Mouse (Mus musculus) intestine, embryonic 14.5 days (tissue): Measurements from ENCODE around the gene Ercc2. TPM values are rescaled to one million over a fixed set of nuclear protein-coding genes. Genes with fewer than 3 reads are reported as not detected.

Source experiments
- ATAC-seq: fragments of 200-750 bp; cut with Nextera tagmentation; replicated peaks from 2 replicates; pipeline ENCODE4 v1.8.0; 2017; ENCODE audit warnings: low read depth, moderate number of reproducible peaks, moderate TSS enrichment, moderate library complexity; ENCODE audit not compliant: low FRiP score, low TSS enrichment
- DNase-seq: peaks from one replicate; pipeline ENCODE4 v3.0.0-alpha.2; 2018; ENCODE audit warnings: low spot score
- H3K27ac ChIP-seq: fragments of 300-500 bp; sonication (generic); 2 replicates; pipeline ENCODE4 v1.5.1; 2014; ENCODE audit warnings: low read depth, mild to moderate bottlenecking, control low read depth
- H3K27me3 ChIP-seq: fragments of 300-500 bp; sonication (generic); replicated peaks from 2 replicates; pipeline ENCODE4 v1.6.1; 2014; ENCODE audit warnings: low read length, control low read depth; ENCODE audit not compliant: control insufficient read depth, insufficient read depth
- H3K36me3 ChIP-seq: fragments of 300-500 bp; sonication (generic); 2 replicates; pipeline ENCODE4 v1.6.1; 2014; ENCODE audit warnings: low read length, control low read depth; ENCODE audit not compliant: control insufficient read depth, insufficient read depth
- H3K4me1 ChIP-seq: fragments of 300-500 bp; sonication (generic); replicated peaks from 2 replicates; pipeline ENCODE4 v1.6.1; 2014; ENCODE audit warnings: low read length, control low read depth, mixed read lengths; ENCODE audit not compliant: control insufficient read depth, insufficient read depth
- H3K4me2 ChIP-seq: fragments of 300-500 bp; sonication (generic); 2 replicates; pipeline ENCODE4 v1.6.1; 2014; ENCODE audit warnings: low read length
- H3K4me3 ChIP-seq: fragments of 300-500 bp; sonication (generic); 2 replicates; pipeline ENCODE4 v1.5.1; 2014; ENCODE audit warnings: low read depth, low read length, control low read depth, mixed read lengths
- H3K9ac ChIP-seq: fragments of 300-500 bp; sonication (generic); 2 replicates; pipeline ENCODE4 v1.6.1; 2014; ENCODE audit warnings: mild to moderate bottlenecking, low read length
- H3K9me3 ChIP-seq: fragments of 300-500 bp; sonication (generic); 2 replicates; pipeline ENCODE4 v1.6.1; 2016; ENCODE audit warnings: low read length, control low read depth; ENCODE audit not compliant: control insufficient read depth
- WGBS: fragments of 180-500 bp; shearing (Covaris S2); extraction: QIAGEN DNeasy Blood & Tissue Kit; methylation state at CpG from one replicate; pipeline ENCODE4 v1.1.7; 2014; 5-methylcytosine and 5-hydroxymethylcytosine counted together
- polyA plus RNA-seq: library from polyadenylated mRNA; unstranded; fragments of >200 nt; fragmentation: Nextera tagmentation; extraction: Ambion mirVana; gene quantifications from 2 replicates; pipeline ENCODE4 v1.2.1, GENCODE M21; 2014

The Ercc2 gene
- polyA plus RNA-seq, 1 experiment from 2014 or later: 11.3 TPM

- 64% methylated on average over 4 of the region's 4 CpGs for whole genome bisulfite sequencing
- no peaks in the 10 kb centered on the region; the same call in 1 of the 2 replicates for H3K4me1 ChIP-seq
Measured at GRCm38 (mm10) chr7:19424051-19424450, 42.2 kb downstream of the Ercc2 start.

DNA sequence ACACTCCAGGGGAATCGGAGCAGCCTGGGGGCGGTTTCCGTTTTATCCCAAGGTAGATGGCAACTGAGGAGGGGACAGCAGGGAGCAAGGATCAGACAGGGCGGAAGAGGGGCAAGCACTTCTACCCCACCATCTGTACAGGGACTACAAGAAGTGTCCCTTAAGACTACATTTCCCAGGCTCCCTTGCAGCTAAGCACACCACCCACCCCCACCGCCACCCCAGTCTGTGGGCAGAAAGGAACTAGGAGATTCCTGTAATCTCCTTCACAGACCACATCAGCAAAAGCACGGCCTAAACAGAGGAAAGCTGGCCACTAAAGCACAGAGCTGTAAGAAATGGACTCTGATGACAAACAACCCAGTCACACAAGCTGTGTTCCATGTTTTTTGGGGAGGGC, 44.5 kb downstream of the Ercc2 start:
- Histone ChIP-seq H3K4me3 (no peak overlapping the region), H3K27me3 (peaks cover 9% of the 10 kb centered on the region), H3K9ac (no peak overlapping the region), H3K27ac (no peak overlapping the region), H3K4me1 (no peaks in the 10 kb centered on the region), H3K36me3 (peaks cover 68% of the 10 kb centered on the region), H3K4me2 (no peak overlapping the region), H3K9me3 (no peaks in the 10 kb centered on the region)
- DNase-seq (no peak), ATAC-seq (no peak)
- 81% methylated on average over 6 of the region's 6 CpGs for WGBS

More at GRCm38 (mm10) chr7:19424051-19424450, 42.2 kb downstream of the Ercc2 start:
- H3K9me3 ChIP-seq: no peaks in the 10 kb centered on the region
- H3K27ac ChIP-seq: no peak overlapping the region
- DNase-seq: no peak
- peaks cover 45% of the 10 kb centered on the region for H3K36me3 ChIP-seq
- no peak overlapping the region for H3K4me3 ChIP-seq
- peaks cover 31% of the 10 kb centered on the region for H3K27me3 ChIP-seq
- no peak overlapping the region for H3K9ac ChIP-seq
- ATAC-seq: no peak
- H3K4me2 ChIP-seq: no peak overlapping the region

- no peak for ATAC-seq
- Histone ChIP-seq H3K27me3 (peaks cover 4% of the 10 kb centered on the region; the same call in 1 of the 2 replicates), H3K4me3 (no peak overlapping the region), H3K4me2 (no peak overlapping the region), H3K36me3 (peaks cover 74% of the 10 kb centered on the region), H3K4me1 (no peaks in the 10 kb centered on the region), H3K9ac (no peak overlapping the region), H3K27ac (no peak overlapping the region), H3K9me3 (no peaks in the 10 kb centered on the region)
- DNase-seq: no peak
- WGBS: 92% methylated on average over 6 of the region's 6 CpGs
Measured at GRCm38 (mm10) chr7:19426888-19427287, 45.1 kb downstream of the Ercc2 start.

- Histone ChIP-seq H3K4me2 (no peak overlapping the region), H3K27me3 (no peaks in the 10 kb centered on the region), H3K9ac (no peak overlapping the region), H3K4me1 (no peaks in the 10 kb centered on the region), H3K9me3 (no peaks in the 10 kb centered on the region), H3K36me3 (peaks cover 86% of the 10 kb centered on the region), H3K27ac (no peak overlapping the region), H3K4me3 (no peak overlapping the region)
- ATAC-seq (no peak), DNase-seq (no peak)
- 77% methylated on average over 15 of the region's 15 CpGs for WGBS
Measured at GRCm38 (mm10) chr7:19427999-19428650, 46.3 kb downstream of the Ercc2 start.

DNA sequence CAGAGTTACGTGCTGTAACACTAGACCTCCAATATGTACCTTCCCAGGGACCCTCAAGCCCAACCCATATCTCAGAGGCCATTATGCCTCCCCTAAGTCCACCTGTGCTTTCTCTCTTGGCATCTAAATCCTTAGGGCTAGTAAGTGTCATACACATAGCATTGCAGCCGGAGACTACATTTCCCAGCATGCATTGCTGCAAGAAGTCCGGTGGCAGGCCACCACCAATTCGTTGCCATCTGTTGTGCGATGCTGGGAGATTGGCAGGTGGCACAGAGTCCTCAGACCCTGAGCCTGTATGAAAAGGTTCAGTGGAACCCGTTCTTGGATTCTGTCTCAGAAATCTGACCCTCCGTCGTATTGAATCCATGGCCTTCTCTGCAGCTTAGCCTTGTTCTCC, 47.9 kb downstream of the Ercc2 start:
- Histone ChIP-seq H3K27me3 (no peaks in the 10 kb centered on the region), H3K4me3 (no peak overlapping the region), H3K4me1 (no peaks in the 10 kb centered on the region), H3K27ac (no peak overlapping the region), H3K9me3 (no peaks in the 10 kb centered on the region), H3K36me3 (peaks cover 100% of the 10 kb centered on the region), H3K4me2 (no peak overlapping the region), H3K9ac (no peak overlapping the region)
- DNase-seq (no peak), ATAC-seq (no peak)
- 82% methylated on average over 8 of the region's 8 CpGs for whole genome bisulfite sequencing

DNA sequence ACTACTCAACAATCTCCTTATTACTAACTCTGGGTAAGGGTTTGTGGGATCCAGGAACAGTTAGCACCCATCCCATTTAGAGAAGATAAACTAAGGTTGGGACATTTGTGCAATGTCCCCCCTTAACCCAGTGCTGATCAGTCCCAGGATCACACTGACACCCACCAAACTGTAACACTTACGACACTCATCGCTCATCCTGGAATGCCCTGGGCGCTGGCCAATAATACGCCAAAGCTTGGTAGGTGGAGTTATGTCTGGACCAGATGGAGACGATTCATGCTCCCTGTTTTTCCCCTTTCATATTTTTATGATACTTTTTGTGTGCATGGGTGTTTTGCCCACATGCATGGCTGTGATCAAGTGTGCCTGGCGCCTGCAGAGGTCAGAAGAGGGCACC, 48.6 kb downstream of the Ercc2 start:
- H3K4me1 ChIP-seq: no peaks in the 10 kb centered on the region
- H3K36me3 ChIP-seq: peaks cover 100% of the 10 kb centered on the region
- DNase-seq (no peak), ATAC-seq (no peak)
- H3K9ac ChIP-seq: no peak overlapping the region
- 87% methylated on average over 6 of the region's 6 CpGs for WGBS
- H3K4me3 ChIP-seq: no peak overlapping the region
- no peak overlapping the region for H3K27ac ChIP-seq
- H3K27me3 ChIP-seq: no peaks in the 10 kb centered on the region
- no peak overlapping the region for H3K4me2 ChIP-seq
- no peaks in the 10 kb centered on the region for H3K9me3 ChIP-seq

DNA sequence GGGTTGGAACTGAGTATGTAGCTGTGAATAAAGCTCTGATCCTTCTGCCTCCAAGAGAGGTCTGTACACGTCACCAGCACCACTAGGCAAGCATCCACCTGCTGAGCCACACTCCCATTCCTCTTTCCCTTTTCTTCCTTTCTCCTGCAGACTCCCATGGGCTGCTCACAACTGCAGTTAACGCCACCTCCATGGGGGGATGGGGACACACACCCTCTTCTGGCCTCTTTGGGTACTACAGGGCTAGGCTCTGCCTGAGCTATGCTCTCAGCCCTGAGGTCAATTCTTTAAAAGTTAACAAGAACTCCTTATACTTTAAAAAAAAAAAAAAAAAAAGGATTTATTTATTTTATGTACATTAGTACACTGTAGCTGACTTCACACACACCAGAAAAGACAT, 50.7 kb downstream of the Ercc2 start:
- 97% methylated on average over 2 of the region's 2 CpGs for WGBS
- ATAC-seq (no peak), DNase-seq (no peak)
- no peaks in the 10 kb centered on the region for H3K27me3 ChIP-seq
- H3K4me1 ChIP-seq: no peaks in the 10 kb centered on the region
- H3K4me3 ChIP-seq: no peak overlapping the region
- H3K27ac ChIP-seq: no peak overlapping the region
- peaks cover 98% of the 10 kb centered on the region for H3K36me3 ChIP-seq
- H3K4me2 ChIP-seq: no peak overlapping the region
- H3K9ac ChIP-seq: no peak overlapping the region
- H3K9me3 ChIP-seq: no peaks in the 10 kb centered on the region

GRCm38 (mm10) chr7:19436276-19436675, 54.5 kb downstream of the Ercc2 start:
- Histone ChIP-seq H3K9me3 (no peaks in the 10 kb centered on the region), H3K9ac (no peak overlapping the region), H3K4me1 (no peaks in the 10 kb centered on the region), H3K36me3 (peaks cover 83% of the 10 kb centered on the region), H3K4me3 (no peak overlapping the region), H3K4me2 (no peak overlapping the region), H3K27ac (no peak overlapping the region), H3K27me3 (no peaks in the 10 kb centered on the region)
- DNase-seq (no peak), ATAC-seq (no peak)
- WGBS: 98% methylated on average over 2 of the region's 2 CpGs

DNA sequence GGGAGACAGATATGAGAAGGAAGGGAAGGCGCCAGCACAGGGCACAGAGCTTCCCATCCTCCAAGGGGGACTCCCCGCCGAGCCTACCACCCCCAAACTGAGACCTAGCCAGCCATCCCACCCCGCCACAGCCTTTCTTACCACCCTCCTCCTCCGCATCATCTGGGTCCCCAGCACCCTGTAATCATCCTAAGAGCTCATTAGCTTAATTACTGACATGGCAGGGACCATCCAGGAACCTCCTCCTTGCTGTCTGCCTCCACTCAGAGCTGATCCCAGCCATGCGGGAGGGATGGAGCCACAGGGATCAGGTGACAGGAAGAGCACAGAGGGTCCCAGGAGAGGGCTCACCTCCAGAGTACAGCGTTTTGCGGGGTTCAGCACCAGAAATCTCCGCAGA, 55.2 kb downstream of the Ercc2 start:
- Histone ChIP-seq H3K36me3 (peaks cover 83% of the 10 kb centered on the region), H3K27ac (no peak overlapping the region), H3K9ac (no peak overlapping the region), H3K4me2 (no peak overlapping the region), H3K4me1 (no peaks in the 10 kb centered on the region), H3K4me3 (no peak overlapping the region), H3K27me3 (no peaks in the 10 kb centered on the region), H3K9me3 (no peaks in the 10 kb centered on the region)
- ATAC-seq (no peak), DNase-seq (no peak)
- WGBS: 91% methylated on average over 9 of the region's 9 CpGs
